Mouse (Mus musculus): Measurements from ENCODE around the gene Sik1. TPM values are rescaled to one million over a fixed set of nuclear protein-coding genes. Genes with fewer than 3 reads are reported as not detected.

Sik1 gene
- polyA plus RNA-seq, 1 experiment, result 37.1 TPM

DNA sequence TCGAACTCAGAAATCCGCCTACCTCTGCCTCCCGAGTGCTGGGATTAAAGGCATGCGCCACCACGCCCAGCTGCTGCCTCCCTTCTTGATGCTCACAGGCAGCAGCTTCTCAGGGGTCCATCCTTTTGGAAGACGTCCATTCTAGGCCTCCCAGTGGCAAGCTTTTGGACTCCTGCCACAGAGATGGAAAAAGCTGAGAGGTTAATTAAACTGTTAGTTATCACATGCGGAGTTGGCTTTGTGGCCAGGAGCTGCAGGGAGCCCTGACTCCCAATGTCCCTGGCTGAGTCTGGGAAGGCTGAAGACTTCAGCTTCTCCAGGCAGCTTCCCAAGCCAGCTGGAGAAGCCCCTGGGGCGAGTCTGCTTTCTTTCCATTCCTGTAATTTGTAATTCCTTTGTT lies 49.6 kb downstream of the Sik1 start:
- no peak for TF ChIP-seq MAX (IDR thresholded peaks at IDR 0.05; ENCODE audit: low read depth)
- no peak for TF ChIP-seq TCF3 (IDR thresholded peaks at IDR 0.05; ENCODE audit: insufficient read length, low read depth)
- no peak for TF ChIP-seq MYOD1 (IDR thresholded peaks at IDR 0.05; ENCODE audit: control insufficient read depth in 1 of 3, insufficient read length in 2 of 3, low read depth in 2 of 3)
- TF ChIP-seq USF1 (IDR thresholded peaks at IDR 0.05; ENCODE audit: low read depth), result no peak
- no peak for TF ChIP-seq POLR2AphosphoS2 (IDR thresholded peaks at IDR 0.05; ENCODE audit: insufficient read length, low read depth)
- TF ChIP-seq TCF12 (IDR thresholded peaks at IDR 0.05; ENCODE audit: insufficient read depth, poor library complexity, severe bottlenecking), result no peak
- no peak for TF ChIP-seq MYOG (IDR thresholded peaks at IDR 0.05; ENCODE audit: control insufficient read depth in 1 of 3, insufficient read depth in 1 of 3, insufficient read length in 2 of 3, low read depth in 2 of 3)
- no peak for TF ChIP-seq E2F4 (IDR thresholded peaks at IDR 0.05; ENCODE audit: insufficient read depth)
- no peak for TF ChIP-seq CEBPB (IDR thresholded peaks at IDR 0.05; ENCODE audit: insufficient read depth, poor library complexity, severe bottlenecking)
- no peak for TF ChIP-seq POLR2A (IDR thresholded peaks at IDR 0.05; ENCODE audit: insufficient read length, low read depth)
- TF ChIP-seq REST (IDR thresholded peaks at IDR 0.05; ENCODE audit: insufficient read depth, insufficient read length), result no peak
- TF ChIP-seq SRF (IDR thresholded peaks at IDR 0.05; ENCODE audit: control insufficient read depth, insufficient read length, low read depth), result no peak

DNA sequence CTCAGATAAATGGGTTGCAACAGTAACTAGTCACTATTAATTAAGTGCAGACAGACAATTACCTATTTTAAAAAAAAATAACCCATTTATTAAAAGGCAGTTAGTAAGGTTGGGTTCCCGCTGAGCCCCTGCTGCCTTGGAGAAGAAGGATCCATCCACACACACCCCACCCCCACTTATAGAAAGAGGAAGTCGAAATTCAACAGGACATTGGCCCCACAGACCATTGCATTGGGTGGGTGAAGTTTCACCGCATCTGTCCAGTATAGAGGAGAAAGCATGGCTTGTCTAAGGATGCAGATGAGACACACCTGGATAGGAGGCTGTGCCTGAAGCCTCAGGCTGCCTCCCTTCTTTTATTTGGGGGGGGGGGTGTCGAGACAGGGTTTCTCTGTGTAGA lies 50.0 kb downstream of the Sik1 start:
- H3K4me3 ChIP-seq, result no peak overlapping the region
- H3K79me2 ChIP-seq (ENCODE audit: control insufficient read depth, insufficient read depth), result no peaks in the 10 kb centered on the region
- no peak overlapping the region for H3K4me2 ChIP-seq (ENCODE audit: low read depth)
- no peaks in the 10 kb centered on the region for H3K27me3 ChIP-seq (ENCODE audit: control insufficient read depth, insufficient read depth, insufficient read length)
- TF ChIP-seq E2F4 (IDR thresholded peaks at IDR 0.05; ENCODE audit: insufficient read depth) (no peak), POLR2AphosphoS2 (IDR thresholded peaks at IDR 0.05; ENCODE audit: insufficient read length, low read depth) (no peak)
- H3ac ChIP-seq (ENCODE audit: control insufficient read depth, insufficient read length), result no peak overlapping the region
- no peaks in the 10 kb centered on the region for H3K36me3 ChIP-seq (ENCODE audit: control insufficient read depth, insufficient read depth)

More for the DNA sequence above, 49.6 kb downstream of the Sik1 start:
- Histone ChIP-seq H3K79me2 (ENCODE audit: control insufficient read depth, insufficient read depth) (no peaks in the 10 kb centered on the region), H3K4me3 (no peak overlapping the region), H3K36me3 (ENCODE audit: control insufficient read depth, insufficient read depth) (no peaks in the 10 kb centered on the region), H3ac (ENCODE audit: control insufficient read depth, insufficient read length) (no peak overlapping the region), H3K27me3 (ENCODE audit: control insufficient read depth, insufficient read depth, insufficient read length) (no peaks in the 10 kb centered on the region), H3K4me2 (ENCODE audit: low read depth) (no peak overlapping the region)

DNA sequence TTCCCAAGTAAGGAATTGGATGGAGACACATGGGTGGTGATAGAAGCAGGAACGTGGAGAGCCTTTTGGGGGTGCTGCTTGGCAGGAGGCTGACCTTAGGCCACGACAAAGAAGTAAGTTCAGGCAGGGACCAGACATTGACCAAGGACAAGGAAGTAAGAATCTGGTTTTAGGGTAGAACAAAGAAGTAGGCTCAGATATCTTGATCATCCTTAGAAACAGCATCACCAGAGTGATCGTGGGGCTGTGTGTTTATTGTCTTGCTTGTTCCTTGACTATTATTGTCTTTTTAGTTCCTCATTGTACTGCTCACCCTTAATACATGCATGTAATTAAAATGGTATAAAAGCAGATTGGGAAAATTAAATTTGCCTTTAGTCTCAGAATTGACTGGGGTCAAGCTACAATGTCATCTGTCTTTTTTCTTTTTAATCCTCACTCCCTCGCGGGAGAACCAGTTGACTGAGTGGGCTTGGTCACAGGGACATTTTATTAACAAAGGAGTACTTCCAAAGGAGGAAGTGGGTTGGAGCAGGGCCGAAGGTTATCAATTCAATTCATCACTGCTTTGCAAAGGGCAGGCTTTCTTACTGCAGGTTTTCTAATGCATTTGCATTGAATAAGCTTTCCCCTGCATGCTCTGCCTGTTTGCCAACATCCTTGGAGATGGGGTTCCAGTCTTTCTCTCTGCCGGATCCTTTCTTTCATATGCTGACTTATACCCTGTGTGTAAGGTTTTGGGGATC lies 53.2 kb downstream of the Sik1 start:
- no peak overlapping the region for H3K4me2 ChIP-seq (ENCODE audit: low read depth)
- no peaks in the 10 kb centered on the region for H3K27me3 ChIP-seq (ENCODE audit: control insufficient read depth, insufficient read depth, insufficient read length)
- H3K4me3 ChIP-seq, result no peak overlapping the region
- no peak for TF ChIP-seq POLR2A (IDR thresholded peaks at IDR 0.05; ENCODE audit: insufficient read length, low read depth)
- no peak for TF ChIP-seq MYOD1 (IDR thresholded peaks at IDR 0.05; ENCODE audit: control insufficient read depth in 1 of 3, insufficient read length in 2 of 3, low read depth in 2 of 3)
- no peak for TF ChIP-seq MAX (IDR thresholded peaks at IDR 0.05; ENCODE audit: low read depth)
- H3K79me2 ChIP-seq (ENCODE audit: control insufficient read depth, insufficient read depth), result no peaks in the 10 kb centered on the region
- H3K36me3 ChIP-seq (ENCODE audit: control insufficient read depth, insufficient read depth), result no peaks in the 10 kb centered on the region
- no peak overlapping the region for H3ac ChIP-seq (ENCODE audit: control insufficient read depth, insufficient read length)

DNA sequence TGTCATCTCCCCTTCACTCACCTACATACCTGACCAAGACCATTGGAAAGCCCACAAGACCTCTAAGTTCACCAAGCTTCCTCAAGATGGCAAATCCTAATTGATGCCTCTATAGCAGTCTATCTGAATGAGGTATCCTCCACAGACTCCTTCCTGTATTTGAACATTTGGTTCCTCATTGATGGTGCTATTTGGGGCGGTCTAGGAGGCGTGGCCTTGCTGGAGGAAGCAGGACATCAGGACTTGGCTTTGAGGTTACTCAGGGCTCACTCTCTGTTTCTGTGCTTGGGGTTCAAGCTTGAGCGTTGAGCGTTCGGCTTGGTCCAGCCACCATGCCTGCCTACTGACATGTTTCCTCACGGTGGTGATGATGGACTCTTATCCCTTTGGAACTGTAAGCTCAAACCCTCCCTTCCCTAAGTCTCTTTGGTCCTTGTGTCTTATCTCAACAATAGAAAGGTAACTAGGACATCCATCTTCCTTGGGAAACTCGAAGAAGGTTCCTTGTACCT lies 54.7 kb downstream of the Sik1 start:
- H3K4me3 ChIP-seq, result no peak overlapping the region
- H3K27me3 ChIP-seq (ENCODE audit: control insufficient read depth, insufficient read depth, insufficient read length), result no peaks in the 10 kb centered on the region
- TF ChIP-seq CEBPB (IDR thresholded peaks at IDR 0.05; ENCODE audit: insufficient read depth, poor library complexity, severe bottlenecking), result no peak
- no peak for TF ChIP-seq TCF12 (IDR thresholded peaks at IDR 0.05; ENCODE audit: insufficient read depth, poor library complexity, severe bottlenecking)
- no peak for TF ChIP-seq MAX (IDR thresholded peaks at IDR 0.05; ENCODE audit: low read depth)
- no peak for TF ChIP-seq E2F4 (IDR thresholded peaks at IDR 0.05; ENCODE audit: insufficient read depth)
- no peak for TF ChIP-seq MYOD1 (IDR thresholded peaks at IDR 0.05; ENCODE audit: control insufficient read depth in 1 of 3, insufficient read length in 2 of 3, low read depth in 2 of 3)
- TF ChIP-seq SRF (IDR thresholded peaks at IDR 0.05; ENCODE audit: control insufficient read depth, insufficient read length, low read depth), result no peak
- TF ChIP-seq TCF3 (IDR thresholded peaks at IDR 0.05; ENCODE audit: insufficient read length, low read depth), result no peak
- TF ChIP-seq REST (IDR thresholded peaks at IDR 0.05; ENCODE audit: insufficient read depth, insufficient read length), result no peak
- no peak for TF ChIP-seq POLR2A (IDR thresholded peaks at IDR 0.05; ENCODE audit: insufficient read length, low read depth)
- TF ChIP-seq MYOG (IDR thresholded peaks at IDR 0.05; ENCODE audit: control insufficient read depth in 1 of 3, insufficient read depth in 1 of 3, insufficient read length in 2 of 3, low read depth in 2 of 3), result no peak
- no peaks in the 10 kb centered on the region for H3K79me2 ChIP-seq (ENCODE audit: control insufficient read depth, insufficient read depth)
- H3K4me2 ChIP-seq (ENCODE audit: low read depth), result no peak overlapping the region
- H3ac ChIP-seq (ENCODE audit: control insufficient read depth, insufficient read length), result no peak overlapping the region
- H3K36me3 ChIP-seq (ENCODE audit: control insufficient read depth, insufficient read depth), result no peaks in the 10 kb centered on the region

DNA sequence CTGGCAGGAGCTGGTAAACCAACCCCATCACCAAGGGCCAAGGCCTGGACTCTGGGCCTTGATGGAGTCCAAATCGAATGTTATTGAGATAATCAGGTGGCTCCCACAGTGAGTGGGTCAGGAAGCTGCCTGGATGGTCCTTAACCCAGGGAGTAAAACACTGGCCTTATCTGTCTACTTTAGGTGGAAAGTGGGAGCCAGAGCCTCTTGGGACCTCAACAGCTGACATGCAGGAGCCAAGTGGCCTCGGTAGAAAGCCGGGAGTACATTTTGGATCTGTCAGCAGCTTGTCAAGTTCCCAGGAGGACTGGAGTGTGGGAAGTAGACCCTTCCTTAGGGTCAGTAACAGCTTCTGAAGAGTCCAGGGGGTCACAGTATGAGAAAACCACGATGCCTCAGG lies 59.7 kb downstream of the Sik1 start:
- Histone ChIP-seq H3ac (ENCODE audit: control insufficient read depth, insufficient read length) (no peak overlapping the region), H3K27me3 (ENCODE audit: control insufficient read depth, insufficient read depth, insufficient read length) (no peaks in the 10 kb centered on the region), H3K4me2 (ENCODE audit: low read depth) (no peak overlapping the region), H3K79me2 (ENCODE audit: control insufficient read depth, insufficient read depth) (no peaks in the 10 kb centered on the region), H3K4me3 (no peak overlapping the region), H3K36me3 (ENCODE audit: control insufficient read depth, insufficient read depth) (no peaks in the 10 kb centered on the region)
- TF ChIP-seq TCF3 (IDR thresholded peaks at IDR 0.05; ENCODE audit: insufficient read length, low read depth), result no peak
- TF ChIP-seq MYOG (IDR thresholded peaks at IDR 0.05; ENCODE audit: control insufficient read depth in 1 of 3, insufficient read depth in 1 of 3, insufficient read length in 2 of 3, low read depth in 2 of 3), result peak in 1 of 3 experiments; percentile 26

Other genes starting within 250 kb of the Sik1 start
- 0.06 TPM for gene Cbs, start 218.6 kb downstream of the Sik1 start, polyA plus RNA-seq (2012; fragmentation: generic; extraction: Trizol)
- 135 TPM for gene U2af1, start 196.9 kb downstream of the Sik1 start, polyA plus RNA-seq (2012; fragmentation: generic; extraction: Trizol)
- not detected for gene Cryaa, start 178.0 kb downstream of the Sik1 start, polyA plus RNA-seq (2012; fragmentation: generic; extraction: Trizol)
- gene Rrp1b, start 180.3 kb upstream of the Sik1 start, polyA plus RNA-seq (2012; fragmentation: generic; extraction: Trizol), result 13.1 TPM
- gene Hsf2bp, start 180.5 kb upstream of the Sik1 start, polyA plus RNA-seq (2012; fragmentation: generic; extraction: Trizol), result 4.9 TPM

All from myocyte (in vitro differentiated cells).